Mouse (Mus musculus) CH12.LX (cell line): ENCODE measurements around the gene Kifap3. TPM values are rescaled to one million over a fixed set of nuclear protein-coding genes. Genes with fewer than 3 reads are reported as not detected.

Experiments
- DNase-seq: peaks from one replicate; pipeline ENCODE4 v3.0.0-alpha.2; 2013; ENCODE audit errors: extremely low read depth
- H3K27ac ChIP-seq: 2 replicates; pipeline ENCODE4 v1.5.1; 2012; ENCODE audit warnings: low read depth, mild to moderate bottlenecking, control low read depth, moderate library complexity; ENCODE audit not compliant: insufficient read depth
- H3K27me3 ChIP-seq: replicated peaks from 2 replicates; pipeline ENCODE3; 2012; ENCODE audit warnings: inconsistent platforms
- H3K36me3 ChIP-seq, 2 experiments: replicated peaks in 1 of 2; 2 replicates each; pipeline versions ENCODE3 to v1.6.1; 2012; ENCODE audit warnings: inconsistent platforms in 1 of 2, low read length in 1 of 2, mild to moderate bottlenecking in 1 of 2, mixed read lengths in 1 of 2, moderate library complexity in 1 of 2; ENCODE audit not compliant: control insufficient read depth in 1 of 2, insufficient read depth in 1 of 2
- H3K4me1 ChIP-seq, 2 experiments: 2 replicates each; pipeline ENCODE4 v1.6.1; 2012; ENCODE audit warnings: inconsistent platforms in 1 of 2, moderate library complexity in 1 of 2; ENCODE audit not compliant: insufficient read depth in 2 of 2, control insufficient read depth in 1 of 2
- H3K4me2 ChIP-seq: 2 replicates; pipeline ENCODE4 v1.6.1; 2012; ENCODE audit warnings: low read depth, mild to moderate bottlenecking, control low read depth; ENCODE audit not compliant: poor library complexity, insufficient read depth, severe bottlenecking
- H3K4me3 ChIP-seq, 3 experiments: fragments of 150-350 bp in 1 of 3; sonication (generic) in 1 of 3; replicated peaks in 1 of 3; 2 replicates each; pipeline versions ENCODE3 to v1.5.1; 2011 to 2012; ENCODE audit warnings: low read depth in 2 of 3, low read length in 2 of 3, mild to moderate bottlenecking in 2 of 3, moderate library complexity in 2 of 3, control low read depth in 1 of 3, improper control_type of control experiment in 1 of 3, inconsistent platforms in 1 of 3, mixed read lengths in 1 of 3; ENCODE audit not compliant: poor library complexity in 1 of 3
- H3K79me2 ChIP-seq: replicated peaks from 2 replicates; pipeline ENCODE4 v1.6.1; 2012; ENCODE audit warnings: mild to moderate bottlenecking, moderate library complexity; ENCODE audit not compliant: control insufficient read depth, poor library complexity, insufficient read depth, severe bottlenecking; ENCODE audit errors: extremely low read depth
- H3K9ac ChIP-seq: 2 replicates; pipeline ENCODE4 v1.6.1; 2012; ENCODE audit warnings: low read depth, mild to moderate bottlenecking, control low read depth, moderate library complexity; ENCODE audit not compliant: insufficient read depth
- H3K9me3 ChIP-seq: replicated peaks from 2 replicates; pipeline ENCODE3; 2012; ENCODE audit warnings: low read length, inconsistent platforms, mixed read lengths
- CHD1 ChIP-seq: IDR thresholded peaks from 2 replicates; pipeline ENCODE4 v1.6.1; 2012; ENCODE audit warnings: low read depth, low read length, improper control_type of control experiment, inconsistent platforms
- CTCF ChIP-seq, 2 experiments: IDR thresholded peaks in 1 of 2; conservative IDR thresholded peaks in 1 of 2; 2 replicates each; pipeline ENCODE4 v1.5.1; 2011 to 2012; ENCODE audit warnings: low read depth in 2 of 2, low read length in 2 of 2, improper control_type of control experiment in 1 of 2, inconsistent platforms in 1 of 2, mild to moderate bottlenecking in 1 of 2, moderate library complexity in 1 of 2
- EP300 ChIP-seq: IDR thresholded peaks from 2 replicates; pipeline ENCODE4 v1.6.1; 2011; ENCODE audit warnings: low read length, improper control_type of control experiment
- ETS1 ChIP-seq: conservative IDR thresholded peaks from 2 replicates; pipeline ENCODE4 v1.6.1; 2012; ENCODE audit warnings: low read depth, mild to moderate bottlenecking, inconsistent platforms, low read length, improper control_type of control experiment, moderate library complexity
- HCFC1 ChIP-seq: IDR thresholded peaks from 2 replicates; pipeline ENCODE4 v1.6.1; 2012; ENCODE audit warnings: low read depth, mild to moderate bottlenecking, inconsistent platforms, low read length, improper control_type of control experiment
- JUN ChIP-seq: IDR thresholded peaks from 2 replicates; pipeline ENCODE4 v1.6.1; 2011; ENCODE audit warnings: low read depth, mild to moderate bottlenecking, low read length, improper control_type of control experiment, moderate library complexity; ENCODE audit not compliant: insufficient read depth
- KAT2A ChIP-seq: IDR thresholded peaks from 2 replicates; pipeline ENCODE4 v1.6.1; 2012; ENCODE audit warnings: low read length, improper control_type of control experiment, inconsistent platforms; ENCODE audit not compliant: insufficient replicate concordance
- MAZ ChIP-seq: IDR thresholded peaks from 2 replicates; pipeline ENCODE4 v1.6.1; 2012; ENCODE audit warnings: low read depth, mild to moderate bottlenecking, inconsistent platforms, low read length, improper control_type of control experiment, moderate library complexity
- NELFE ChIP-seq: IDR thresholded peaks from 2 replicates; pipeline ENCODE4 v1.6.1; 2011; ENCODE audit warnings: low read depth, low read length, improper control_type of control experiment
- PAX5 ChIP-seq: IDR thresholded peaks from 2 replicates; pipeline ENCODE4 v1.6.1; 2012; ENCODE audit warnings: low read length, inconsistent platforms, mixed read lengths
- POLR2A ChIP-seq: IDR thresholded peaks from 2 replicates; pipeline ENCODE4 v1.6.1; 2011; ENCODE audit warnings: low read depth, mild to moderate bottlenecking, improper control_type of control experiment, low read length
- RAD21 ChIP-seq: IDR thresholded peaks from 2 replicates; pipeline ENCODE4 v1.6.1; 2011; ENCODE audit warnings: low read depth, mild to moderate bottlenecking, low read length, improper control_type of control experiment, moderate library complexity
- TBP ChIP-seq: conservative IDR thresholded peaks from 2 replicates; pipeline ENCODE4 v1.6.1; 2011; ENCODE audit warnings: low read depth, low read length, improper control_type of control experiment
- UBTF ChIP-seq: IDR thresholded peaks from 2 replicates; pipeline ENCODE4 v1.6.1; 2012; ENCODE audit warnings: low read depth, mild to moderate bottlenecking, inconsistent platforms, low read length, improper control_type of control experiment, moderate library complexity
- USF1 ChIP-seq: IDR thresholded peaks from 2 replicates; pipeline ENCODE4 v1.6.1; 2014; ENCODE audit warnings: low read depth, mild to moderate bottlenecking, inconsistent platforms, low read length, improper control_type of control experiment
- USF2 ChIP-seq: conservative IDR thresholded peaks from 2 replicates; pipeline ENCODE4 v1.6.1; 2011; ENCODE audit warnings: low read depth, low read length, improper control_type of control experiment
- ZC3H11A ChIP-seq: IDR thresholded peaks from 2 replicates; pipeline ENCODE4 v1.6.1; 2012; ENCODE audit warnings: low read depth, mild to moderate bottlenecking, inconsistent platforms, low read length, improper control_type of control experiment
- ZKSCAN1 ChIP-seq: IDR thresholded peaks from 2 replicates; pipeline ENCODE4 v1.6.1; 2012; ENCODE audit warnings: low read depth, inconsistent platforms, low read length, improper control_type of control experiment, borderline replicate concordance
- ZNF384 ChIP-seq: IDR thresholded peaks from 2 replicates; pipeline ENCODE4 v1.6.1; 2012; ENCODE audit warnings: low read depth, low read length, improper control_type of control experiment, inconsistent platforms
- dilution Hi-C: fragments of 300-500 bp; cut with MboI; formaldehyde crosslinking; loops from 2 replicates; pipeline ENCODE4 v1.14.3; 2020; ENCODE audit warnings: low sequenced_read_pairs; ENCODE audit not compliant: extremely low pct_unique_long_range_greater_than_20kb, extremely low pct_ligation_motif_present
- in situ Hi-C: fragments of 300-500 bp; cut with MboI; formaldehyde crosslinking; loops from 3 replicates; pipeline ENCODE4 v1.14.3; 2019; ENCODE audit warnings: low sequenced_read_pairs, low pct_ligation_motif_present, low pct_unique_long_range_greater_than_20kb, mixed read lengths
- polyA plus RNA-seq: library from polyadenylated mRNA; unstranded; fragments of >175 nt; gene quantifications from 2 replicates; pipeline ENCODE4 v1.2.1, GENCODE M21; 2012; ENCODE audit warnings: low read depth; ENCODE audit not compliant: insufficient read length
- total RNA-seq, 2 experiments: library from RNA; depleted of rRNA; stranded (reverse); fragments of 300-350 nt in 1 of 2; fragments of >200 nt in 1 of 2; gene quantifications; 2 replicates each; pipeline ENCODE4 v1.2.3; 2012 to 2014

Gene Kifap3
- total and polyA plus RNA-seq, 3 experiments: 0.08 to 0.10 TPM; not detected in 1

GRCm38 (mm10) chr1:163942056-163942455 lies 162.7 kb downstream of the Kifap3 start:
- Histone ChIP-seq H3K4me1 (no peaks in the 10 kb centered on the region), H3K9ac (no peak overlapping the region)
- in situ Hi-C loops: no loop called here
- DNase-seq: no peak
- TF ChIP-seq EP300 (no peak), USF2 (no peak), HCFC1 (no peak), CHD1 (no peak), TBP (no peak), KAT2A (no peak), USF1 (no peak), CTCF (conservative IDR thresholded peaks at IDR 0.05 in 1 of 2, IDR thresholded peaks at IDR 0.05 in 1 of 2; ENCODE audit: low read depth in 2 of 2, low read length in 2 of 2) (no peak), JUN (no peak), UBTF (no peak), ZNF384 (no peak), NELFE (no peak), ETS1 (no peak), RAD21 (no peak)
- TF ChIP-seq, all 38 proteins: peak for 0
- H3K4me2 ChIP-seq: no peak overlapping the region
- peaks cover 67 to 94% of the 10 kb centered on the region in 2 experiments for H3K36me3 ChIP-seq
- no peaks in the 10 kb centered on the region for H3K27me3 ChIP-seq
- no peaks in the 10 kb centered on the region for H3K9me3 ChIP-seq
- H3K4me3 ChIP-seq: no peak overlapping the region
- dilution Hi-C loops: no loop called here
- H3K27ac ChIP-seq: no peak overlapping the region
- no peaks in the 10 kb centered on the region for H3K79me2 ChIP-seq

DNA sequence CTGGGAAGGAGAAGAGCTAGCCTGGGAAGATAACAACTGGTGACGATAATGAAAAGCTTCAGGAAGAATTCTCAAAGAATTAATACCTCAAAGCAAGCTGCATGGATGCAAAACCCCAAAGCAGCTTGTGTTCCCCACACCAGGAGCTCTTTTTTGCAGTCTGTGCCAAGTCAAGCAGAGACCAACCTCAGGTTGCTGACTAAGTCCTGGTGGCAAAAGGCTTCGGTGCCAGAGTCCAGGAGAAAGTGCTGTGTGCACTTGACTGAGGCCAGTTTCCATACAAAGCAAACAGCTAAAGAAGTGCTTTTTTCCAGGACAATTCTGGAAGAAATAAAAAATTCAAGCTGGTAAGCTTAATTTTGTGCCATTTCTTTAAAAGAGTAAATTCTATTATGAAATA lies 174.0 kb downstream of the Kifap3 start:
- Histone ChIP-seq H3K27me3 (no peaks in the 10 kb centered on the region), H3K27ac (no peak overlapping the region), H3K9me3 (no peaks in the 10 kb centered on the region), H3K4me1 (no peaks in the 10 kb centered on the region), H3K79me2 (no peaks in the 10 kb centered on the region), H3K4me2 (no peak overlapping the region), H3K36me3 (peaks cover 56 to 96% of the 10 kb centered on the region in 2 experiments), H3K9ac (no peak overlapping the region), H3K4me3 (no peak overlapping the region)
- in situ Hi-C loops: no loop called here
- DNase-seq: no peak
- dilution Hi-C loops: no loop called here
- no peak for TF ChIP-seq ZKSCAN1
- TF ChIP-seq ZNF384: no peak
- no peak for TF ChIP-seq KAT2A
- no peak for TF ChIP-seq PAX5
- TF ChIP-seq MAZ: no peak
- no peak for TF ChIP-seq POLR2A
- no peak for TF ChIP-seq ZC3H11A
